Mouse (Mus musculus): Measurements from ENCODE around the gene Ripk3.

GRCm38 (mm10) chr14:55735758-55736157 lies 52.9 kb downstream of the Ripk3 start:
- TF ChIP-seq POLR2A (IDR thresholded peaks at IDR 0.05; ENCODE audit: low read depth, low read length) = no peak
- no peak for TF ChIP-seq CTCF (IDR thresholded peaks at IDR 0.05; ENCODE audit: extremely low read depth, insufficient read depth, insufficient read length, insufficient replicate concordance)

Measured in spleen, adult 2 months (tissue).